9 mouse cellular contexts compared by ENCODE assay signal in the genomic region with DNA sequence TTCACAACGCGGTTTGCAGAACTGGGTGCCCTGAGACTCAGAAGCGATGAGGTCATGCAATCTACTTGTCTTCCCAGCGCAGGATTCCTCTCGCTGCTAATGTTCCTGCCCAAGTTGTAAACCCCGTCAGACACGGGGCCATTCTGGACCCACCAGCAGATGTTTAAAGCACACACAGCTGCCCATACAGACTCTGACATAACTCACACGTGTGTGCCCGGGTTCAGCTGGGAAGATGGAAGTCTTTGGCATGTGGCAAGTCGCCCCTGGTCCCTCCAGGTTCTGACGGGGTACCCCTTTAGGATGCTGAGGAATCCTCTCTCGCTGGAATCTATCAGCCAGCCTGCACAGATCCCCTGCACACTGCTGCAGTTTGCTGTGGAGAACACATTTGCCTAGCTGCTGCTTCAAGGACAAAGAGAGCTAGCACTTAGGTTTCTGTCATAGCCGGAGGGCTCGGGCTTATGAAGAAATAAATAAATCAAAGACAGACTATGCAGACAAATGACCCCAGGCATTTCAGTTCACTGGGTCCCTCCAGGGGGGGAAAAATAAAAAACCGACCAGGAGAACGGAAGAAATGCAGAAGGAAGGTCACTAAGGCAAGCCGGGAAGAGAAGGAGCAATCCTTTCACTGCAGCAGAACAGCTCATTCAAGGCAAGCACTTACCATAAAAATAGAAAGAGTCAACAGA.
DNase-seq lines count a peak whose midpoint lies in the region; ATAC-seq lines count a peak whose summit lies in the region.
"Had no signal": no experiment of that assay in that cellular context is flagged by ENCODE, and none has a peak within 500 bp of the region (broad histone marks: within the 10 kb centered on the region; RNA-seq: fewer than 3 reads in every experiment).

No protein-coding gene starts in this region.

- no peaks in the 10 kb centered on the region for H3K36me3 ChIP-seq in heart, embryonic 12.5 days

- peak overlapping the region; percentile 61 for H3K9ac ChIP-seq in heart, embryonic 12.5 days

- H3K4me3 ChIP-seq in heart, embryonic 12.5 days = peak overlapping the region; percentile 49

- no peaks in the 10 kb centered on the region for H3K9me3 ChIP-seq in heart, embryonic 12.5 days (replicated peaks)

- H3K27me3 ChIP-seq in heart, embryonic 12.5 days (replicated peaks) = no peaks in the 10 kb centered on the region
- H3K27me3 ChIP-seq: CH12.LX had no signal

- intact Hi-C loops in left cerebral cortex, postnatal 36 days (cut with DNase I) = no loop called here

- ATAC-seq in heart, embryonic 12.5 days (ENCODE audit: insufficient number of reproducible peaks, low FRiP score) = 0 out of 2 replicates have a peak, but pooled peaks have one; percentile 36

- 8% methylated on average over 17 of the region's 17 CpGs for WGBS in heart, embryonic 12.5 days

- H3K27ac ChIP-seq in heart, embryonic 12.5 days (ENCODE audit: poor library complexity, severe bottlenecking) = no peak overlapping the region

- peak overlapping the region; percentile 83 for H3K4me2 ChIP-seq in heart, embryonic 12.5 days

- peaks cover 26% of the 10 kb centered on the region for H3K4me1 ChIP-seq in heart, embryonic 12.5 days (replicated peaks)

- no peak for DNase-seq in heart, adult 11 months
- peak; percentile 25 to 28 for DNase-seq in cerebellum, postnatal 25 days
- peak; percentile 16 to 17 for DNase-seq in frontal cortex, postnatal 25 days (ENCODE audit: low spot score in 2 of 2)
- DNase-seq in left cerebral cortex, postnatal 36 days (ENCODE audit: low spot score in 2 of 2) = peak; percentile 52 to 54
- peak; percentile 49 to 70 for DNase-seq in right cerebral cortex, adult 2 months (ENCODE audit: low spot score in 2 of 2)
- no peak for DNase-seq in gastrocnemius, postnatal 4 days (ENCODE audit: low spot score in 2 of 2)
- DNase-seq in ovary, postnatal 14 days (ENCODE audit: low spot score) = no peak

Comparison
In these comparisons a context has a peak if more than half of its experiments do, and no peak if none do; other contexts are left out.
1. DNase-seq: peak in cerebellum, postnatal 25 days (2 of 2), frontal cortex, postnatal 25 days (2 of 2), left cerebral cortex, postnatal 36 days (2 of 2) and right cerebral cortex, adult 2 months (2 of 2); none in heart, adult 11 months (single experiment), gastrocnemius, postnatal 4 days (0 of 2) and ovary, postnatal 14 days (single experiment).